Mouse (Mus musculus) C2C12 (cell line): ENCODE data around the gene Iars2.

Experiments used
- CEBPB ChIP-seq: IDR thresholded peaks from one replicate; pipeline ENCODE4 v1.6.1; 2011; ENCODE audit warnings: low read depth, mild to moderate bottlenecking, control low read depth, moderate library complexity
- CTCF ChIP-seq: IDR thresholded peaks from one replicate; pipeline ENCODE4 v1.5.1; 2011; ENCODE audit not compliant: control insufficient read depth, insufficient read depth, insufficient read length
- FOSL1 ChIP-seq: IDR thresholded peaks from one replicate; pipeline ENCODE4 v1.8.0; 2011; ENCODE audit warnings: mild to moderate bottlenecking, low read length; ENCODE audit not compliant: poor library complexity, insufficient read depth, severe bottlenecking
- MAX ChIP-seq: IDR thresholded peaks from one replicate; pipeline ENCODE4 v1.6.1; 2011; ENCODE audit warnings: mild to moderate bottlenecking, control low read depth
- MYOD1 ChIP-seq: IDR thresholded peaks from one replicate; pipeline ENCODE4 v1.6.1; 2011; ENCODE audit warnings: low read depth; ENCODE audit not compliant: control insufficient read depth, insufficient read length
- MYOG ChIP-seq: IDR thresholded peaks from one replicate; pipeline ENCODE4 v1.6.1; 2011; ENCODE audit not compliant: control insufficient read depth, insufficient read length; ENCODE audit errors: extremely low read depth
- USF1 ChIP-seq: IDR thresholded peaks from one replicate; pipeline ENCODE4 v1.6.1; 2011; ENCODE audit warnings: low read depth, mild to moderate bottlenecking, control low read depth, moderate library complexity

- TF ChIP-seq CTCF: no peak
- TF ChIP-seq MAX: no peak
- TF ChIP-seq USF1: no peak
- TF ChIP-seq MYOD1: no peak
- TF ChIP-seq CEBPB: no peak
- TF ChIP-seq MYOG: no peak
- TF ChIP-seq FOSL1: no peak
Observed at GRCm38 (mm10) chr1:185291336-185291735, 37.9 kb downstream of the Iars2 start.
